Mouse (Mus musculus) lung, adult 2 months (tissue): Measurements from ENCODE around the gene Gm21988.

Experiments
- CTCF ChIP-seq: fragments of 200-500 bp; IDR thresholded peaks from 2 replicates; pipeline ENCODE4 v1.5.1; 2011; ENCODE audit warnings: mild to moderate bottlenecking, low read length, control low read depth; ENCODE audit not compliant: insufficient read depth
- POLR2A ChIP-seq: fragments of 200-500 bp; IDR thresholded peaks from 2 replicates; pipeline ENCODE4 v1.6.1; 2011; ENCODE audit warnings: low read depth, mild to moderate bottlenecking, control low read depth, low read length, borderline replicate concordance; ENCODE audit errors: extremely low read depth

- TF ChIP-seq POLR2A: no peak
- TF ChIP-seq CTCF: no peak
Measured at GRCm38 (mm10) chr11:70226602-70226890, 13.1 kb downstream of the Gm21988 start.
